ENCODE assay signal across 8 mouse cellular contexts in the genomic region with DNA sequence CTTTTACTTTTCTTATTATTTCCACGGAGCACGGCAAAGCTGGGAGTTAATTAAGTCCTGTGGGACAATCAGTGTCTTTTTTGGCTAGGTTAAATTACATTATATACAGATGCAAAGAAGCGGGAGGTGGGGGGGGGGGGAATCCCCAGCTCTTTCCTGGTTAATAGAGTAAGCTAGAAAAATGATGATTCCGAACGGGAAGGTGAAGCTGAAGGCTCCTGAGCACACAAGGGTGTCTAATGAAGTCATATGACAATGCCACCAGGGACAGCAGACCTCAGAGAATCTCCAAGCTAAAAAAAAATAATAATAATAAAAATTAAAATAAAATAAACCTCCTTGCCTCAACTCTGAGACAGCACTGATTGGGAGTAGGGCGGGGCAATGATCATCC.
DNase-seq lines count a peak whose midpoint lies in the region; ATAC-seq lines count a peak whose summit lies in the region.

No protein-coding gene starts in this region.

- no peak overlapping the region for H3K27ac ChIP-seq in kidney, embryonic 15.5 days
- H3K27ac ChIP-seq in forebrain, embryonic 10.5 days, result 0 out of 2 replicates have a peak overlapping the region, but pooled peaks have one; percentile 9
- H3K27ac ChIP-seq in limb, embryonic 10.5 days, result no peak overlapping the region
- H3K27ac ChIP-seq in neural tube, embryonic 13.5 days (replicated peaks), result peak overlapping the region; percentile 84

- H3K9me3 ChIP-seq in kidney, embryonic 15.5 days (replicated peaks), result no peaks in the 10 kb centered on the region
- H3K9me3 ChIP-seq in forebrain, embryonic 10.5 days, result no peaks in the 10 kb centered on the region
- no peaks in the 10 kb centered on the region for H3K9me3 ChIP-seq in limb, embryonic 10.5 days (replicated peaks)
- no peaks in the 10 kb centered on the region for H3K9me3 ChIP-seq in neural tube, embryonic 13.5 days

- peak overlapping the region; percentile 33 for H3K4me3 ChIP-seq in kidney, embryonic 15.5 days (replicated peaks)
- peak overlapping the region; percentile 55 for H3K4me3 ChIP-seq in forebrain, embryonic 10.5 days
- H3K4me3 ChIP-seq in limb, embryonic 10.5 days, result peak overlapping the region; percentile 49
- H3K4me3 ChIP-seq in neural tube, embryonic 13.5 days, result peak overlapping the region; percentile 42

- 0 out of 2 replicates have a peak, but pooled peaks cover 5% of the 10 kb centered on the region for H3K27me3 ChIP-seq in kidney, embryonic 15.5 days
- peaks cover 31% of the 10 kb centered on the region for H3K27me3 ChIP-seq in forebrain, embryonic 10.5 days (ENCODE audit: poor library complexity, severe bottlenecking)
- H3K27me3 ChIP-seq in limb, embryonic 10.5 days (ENCODE audit: low read depth, poor library complexity, severe bottlenecking), result peaks cover 33% of the 10 kb centered on the region
- no peaks in the 10 kb centered on the region for H3K27me3 ChIP-seq in neural tube, embryonic 13.5 days

- peaks cover 11% of the 10 kb centered on the region for H3K4me1 ChIP-seq in kidney, embryonic 15.5 days
- peaks cover 14% of the 10 kb centered on the region for H3K4me1 ChIP-seq in forebrain, embryonic 10.5 days
- H3K4me1 ChIP-seq in limb, embryonic 10.5 days, result peaks cover 11% of the 10 kb centered on the region
- H3K4me1 ChIP-seq in neural tube, embryonic 13.5 days (replicated peaks), result peaks cover 15% of the 10 kb centered on the region

- peak overlapping the region; percentile 58 for H3K4me2 ChIP-seq in kidney, embryonic 15.5 days
- peak overlapping the region; percentile 66 for H3K4me2 ChIP-seq in neural tube, embryonic 13.5 days

- H3K9ac ChIP-seq in kidney, embryonic 15.5 days, result no peak overlapping the region
- peak overlapping the region; percentile 58 for H3K9ac ChIP-seq in neural tube, embryonic 13.5 days

- H3K36me3 ChIP-seq in kidney, embryonic 15.5 days, result no peaks in the 10 kb centered on the region
- no peaks in the 10 kb centered on the region for H3K36me3 ChIP-seq in forebrain, embryonic 10.5 days (replicated peaks)
- H3K36me3 ChIP-seq in limb, embryonic 10.5 days, result no peaks in the 10 kb centered on the region
- no peaks in the 10 kb centered on the region for H3K36me3 ChIP-seq in neural tube, embryonic 13.5 days

- 0 out of 2 replicates have a peak, but pooled peaks have one; percentile 20 for ATAC-seq in kidney, embryonic 15.5 days (replicated peaks; ENCODE audit: low FRiP score)
- ATAC-seq in neural tube, embryonic 13.5 days (ENCODE audit: low read depth), result peak; percentile 40; the same call in 1 of the 2 replicates

- WGBS in kidney, embryonic 15.5 days, result 28% methylated on average over 6 of the region's 6 CpGs
- WGBS in forebrain, embryonic 10.5 days, result 30% methylated on average over 6 of the region's 6 CpGs
- 34% methylated on average over 6 of the region's 6 CpGs for WGBS in limb, embryonic 10.5 days
- 27% methylated on average over 6 of the region's 6 CpGs for WGBS in neural tube, embryonic 13.5 days

- no peak for DNase-seq in kidney, postnatal 14 days
- DNase-seq in forebrain, embryonic 10.5 days (ENCODE audit: extremely low spot score, low spot score), result no peak
- no peak for DNase-seq in limb, embryonic 10.5 days (ENCODE audit: low spot score)
- DNase-seq in T-cell, adult 2 months (ENCODE audit: low spot score), result no peak
- DNase-seq in testis, postnatal 10 days (ENCODE audit: low spot score), result no peak
- DNase-seq in urinary bladder, postnatal 36 days (ENCODE audit: low spot score in 2 of 2), result no peak

Comparison
In these comparisons a context has a peak if more than half of its experiments do, and no peak if none do; other contexts are left out.
1. H3K27ac ChIP-seq: peak in forebrain, embryonic 10.5 days (single experiment) and neural tube, embryonic 13.5 days (single experiment); none in kidney, embryonic 15.5 days (single experiment) and limb, embryonic 10.5 days (single experiment).
2. Peak in every context shown above with its lines, with median percentiles within 50 percentile points of each other: H3K4me3 ChIP-seq.